Mouse (Mus musculus): Measurements from ENCODE around the gene Jsrp1.

Jsrp1 gene

GRCm38 (mm10) chr10:80808099-80808984 is 5.0 kb downstream of the Jsrp1 start:
- no peak for DNase-seq

- peak; percentile 85 for DNase-seq
Observed at GRCm38 (mm10) chr10:80807057-80807627, 6.2 kb downstream of the Jsrp1 start.

- DNase-seq: no peak
Observed at GRCm38 (mm10) chr10:80806341-80807056, 6.8 kb downstream of the Jsrp1 start.

- DNase-seq: peak; percentile 85
Observed at GRCm38 (mm10) chr10:80805925-80806324, 7.4 kb downstream of the Jsrp1 start.

- DNase-seq: no peak
Observed at GRCm38 (mm10) chr10:80805322-80805721, 8.0 kb downstream of the Jsrp1 start.

- DNase-seq: no peak
Observed at GRCm38 (mm10) chr10:80804916-80805315, 8.4 kb downstream of the Jsrp1 start, which contains the start of gene Amh. TSS of gene Amh (plus strand) at chr10:80805243.

- no peak for DNase-seq
Observed at GRCm38 (mm10) chr10:80804340-80804739, 9.0 kb downstream of the Jsrp1 start.

- no peak for DNase-seq
Observed at GRCm38 (mm10) chr10:80802996-80803395, 10.3 kb downstream of the Jsrp1 start.

GRCm38 (mm10) chr10:80802204-80802912 is 10.9 kb downstream of the Jsrp1 start:
- no peak for DNase-seq

- DNase-seq: no peak
Observed at GRCm38 (mm10) chr10:80799070-80799566, 14.2 kb downstream of the Jsrp1 start.

- DNase-seq: peak; percentile 95
Observed at GRCm38 (mm10) chr10:80798150-80799006, 14.9 kb downstream of the Jsrp1 start, which contains the start of the genes Sf3a2 and Plekhj1. TSS of gene Sf3a2 (plus strand) at chr10:80798198. TSS of gene Plekhj1 (minus strand) at chr10:80798626.

- DNase-seq: no peak
Observed at GRCm38 (mm10) chr10:80797186-80798149, 15.8 kb downstream of the Jsrp1 start.

GRCm38 (mm10) chr10:80796307-80796848 is 16.9 kb downstream of the Jsrp1 start:
- DNase-seq: no peak

GRCm38 (mm10) chr10:80794750-80795149 is 18.5 kb downstream of the Jsrp1 start:
- DNase-seq: no peak

GRCm38 (mm10) chr10:80793803-80794202 is 19.5 kb downstream of the Jsrp1 start:
- no peak for DNase-seq

GRCm38 (mm10) chr10:80793033-80793784 is 20.1 kb downstream of the Jsrp1 start:
- peak; percentile 67 for DNase-seq

- peak; percentile 72 for DNase-seq
Observed at GRCm38 (mm10) chr10:80792175-80793032, 20.9 kb downstream of the Jsrp1 start.
